Mouse (Mus musculus): ENCODE data around the gene Slfn5.

DNA sequence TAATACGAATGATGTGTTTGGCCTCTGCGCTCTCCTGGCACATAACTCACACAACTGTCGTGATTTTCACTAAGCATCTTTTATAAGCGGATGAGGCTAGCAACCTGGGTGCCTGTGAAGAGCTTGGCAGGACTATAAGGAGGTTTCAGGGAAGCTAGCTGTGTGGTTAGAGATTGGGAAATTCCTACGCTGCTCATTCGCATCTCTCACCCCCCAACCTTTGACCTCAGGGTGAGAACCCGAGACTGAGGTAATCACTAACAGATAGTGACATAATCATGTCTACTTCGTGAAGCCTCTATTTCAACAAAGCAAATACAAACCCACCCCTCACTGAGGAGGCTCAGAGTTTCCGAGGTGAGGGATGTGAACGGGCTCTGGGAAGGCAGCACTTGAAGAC is 30.4 kb upstream of the Slfn5 start:
- TF ChIP-seq HCFC1 (IDR thresholded peaks at IDR 0.05; ENCODE audit: borderline replicate concordance, insufficient read depth, low read length), result no peak
- TF ChIP-seq ZC3H11A (IDR thresholded peaks at IDR 0.05; ENCODE audit: borderline replicate concordance, low read depth, low read length), result no peak
- no peak for TF ChIP-seq CHD2 (IDR thresholded peaks at IDR 0.05; ENCODE audit: low read depth, low read length)

Data from ES-E14 (cell line).